Mouse (Mus musculus) intestine, postnatal 0 days (tissue): Measurements from ENCODE around the gene Traf3. TPM values are rescaled to one million over a fixed set of nuclear protein-coding genes. Genes with fewer than 3 reads are reported as not detected.

Source experiments
- ATAC-seq: fragments of 200-750 bp; cut with Nextera tagmentation; 2 replicates; pipeline ENCODE4 v1.8.0; 2017; ENCODE audit warnings: mild to moderate bottlenecking, moderate TSS enrichment, moderate library complexity
- H3K27ac ChIP-seq: fragments of 300-500 bp; sonication (generic); 2 replicates; pipeline ENCODE4 v1.5.1; 2014; ENCODE audit warnings: mild to moderate bottlenecking, low read depth, low read length, moderate library complexity
- H3K27me3 ChIP-seq: fragments of 300-500 bp; sonication (generic); replicated peaks from 2 replicates; pipeline ENCODE4 v1.6.1; 2014; ENCODE audit warnings: low read length, mixed read lengths; ENCODE audit not compliant: control insufficient read depth, insufficient read depth
- H3K36me3 ChIP-seq: fragments of 300-500 bp; sonication (generic); 2 replicates; pipeline ENCODE4 v1.6.1; 2014; ENCODE audit warnings: mild to moderate bottlenecking, moderate library complexity; ENCODE audit not compliant: control insufficient read depth, insufficient read depth
- H3K4me1 ChIP-seq: fragments of 300-500 bp; sonication (generic); replicated peaks from 2 replicates; pipeline ENCODE4 v1.6.1; 2014; ENCODE audit warnings: antibody characterized with exemption, low read length, mixed read lengths; ENCODE audit not compliant: control insufficient read depth, insufficient read depth
- H3K4me2 ChIP-seq: fragments of 300-500 bp; sonication (generic); replicated peaks from 2 replicates; pipeline ENCODE4 v1.6.1; 2014; ENCODE audit warnings: low read depth, mild to moderate bottlenecking, moderate library complexity
- H3K4me3 ChIP-seq: fragments of 300-500 bp; sonication (generic); 2 replicates; pipeline ENCODE4 v1.5.1; 2014; ENCODE audit warnings: low read depth, low read length
- H3K9ac ChIP-seq: fragments of 300-500 bp; sonication (generic); 2 replicates; pipeline ENCODE4 v1.6.1; 2014; ENCODE audit warnings: mild to moderate bottlenecking, low read depth, low read length
- H3K9me3 ChIP-seq: fragments of 300-500 bp; sonication (generic); 2 replicates; pipeline ENCODE4 v1.6.1; 2016; ENCODE audit warnings: mixed run types; ENCODE audit not compliant: control insufficient read depth
- CTCF ChIP-seq: sonication (generic); IDR thresholded peaks from 2 replicates; pipeline ENCODE4 v1.5.1; 2016; ENCODE audit warnings: low read depth, mild to moderate bottlenecking, control low read depth, antibody characterized with exemption, moderate library complexity
- WGBS: fragments of 180-500 bp; shearing (Covaris S2); extraction: QIAGEN DNeasy Blood & Tissue Kit; methylation state at CpG from one replicate; pipeline ENCODE4 v1.1.7; 2014; 5-methylcytosine and 5-hydroxymethylcytosine counted together
- polyA plus RNA-seq: library from polyadenylated mRNA; unstranded; fragments of >200 nt; fragmentation: Nextera tagmentation; extraction: Ambion mirVana; gene quantifications from 2 replicates; pipeline ENCODE4 v1.2.1, GENCODE M21; 2015

The Traf3 gene
- polyA plus RNA-seq, 1 experiment from 2014 or later, result 4.0 TPM

- WGBS, result 87% methylated on average over 7 of the region's 7 CpGs
- no peak overlapping the region for H3K4me2 ChIP-seq
- H3K27me3 ChIP-seq, result no peaks in the 10 kb centered on the region
- no peak for ATAC-seq
- H3K4me1 ChIP-seq, result no peaks in the 10 kb centered on the region
- H3K9me3 ChIP-seq, result no peaks in the 10 kb centered on the region
- TF ChIP-seq CTCF, result no peak
- no peak overlapping the region for H3K9ac ChIP-seq
- H3K4me3 ChIP-seq, result no peak overlapping the region
- no peaks in the 10 kb centered on the region for H3K36me3 ChIP-seq
- no peak overlapping the region for H3K27ac ChIP-seq
Measured at GRCm38 (mm10) chr12:111134169-111134568, 32.0 kb upstream of the Traf3 start.

GRCm38 (mm10) chr12:111134791-111135733, 31.1 kb upstream of the Traf3 start:
- Histone ChIP-seq H3K4me3 (no peak overlapping the region), H3K27me3 (no peaks in the 10 kb centered on the region), H3K27ac (no peak overlapping the region), H3K4me2 (no peak overlapping the region), H3K9me3 (no peaks in the 10 kb centered on the region), H3K36me3 (no peaks in the 10 kb centered on the region), H3K4me1 (no peaks in the 10 kb centered on the region), H3K9ac (no peak overlapping the region)
- WGBS, result 70% methylated on average over 19 of the region's 19 CpGs
- no peak for ATAC-seq
- TF ChIP-seq CTCF, result no peak

GRCm38 (mm10) chr12:111135953-111136352, 30.2 kb upstream of the Traf3 start:
- Histone ChIP-seq H3K9ac (no peak overlapping the region), H3K4me3 (no peak overlapping the region), H3K27ac (no peak overlapping the region), H3K36me3 (no peaks in the 10 kb centered on the region), H3K9me3 (no peaks in the 10 kb centered on the region), H3K4me2 (no peak overlapping the region), H3K4me1 (no peaks in the 10 kb centered on the region), H3K27me3 (no peaks in the 10 kb centered on the region)
- 60% methylated on average over 3 of the region's 3 CpGs for WGBS
- no peak for TF ChIP-seq CTCF
- ATAC-seq, result no peak

- 76% methylated on average over 2 of the region's 2 CpGs for WGBS
- ATAC-seq, result no peak
- H3K9ac ChIP-seq, result no peak overlapping the region
- TF ChIP-seq CTCF, result peak; percentile 41
- no peak overlapping the region for H3K4me3 ChIP-seq
- no peaks in the 10 kb centered on the region for H3K27me3 ChIP-seq
- no peaks in the 10 kb centered on the region for H3K4me1 ChIP-seq
- H3K36me3 ChIP-seq, result no peaks in the 10 kb centered on the region
- no peak overlapping the region for H3K4me2 ChIP-seq
- H3K9me3 ChIP-seq, result no peaks in the 10 kb centered on the region
- H3K27ac ChIP-seq, result no peak overlapping the region
Measured at GRCm38 (mm10) chr12:111137079-111137478, 29.1 kb upstream of the Traf3 start.

- no peak for ATAC-seq
- Histone ChIP-seq H3K4me1 (no peaks in the 10 kb centered on the region), H3K4me3 (no peak overlapping the region), H3K27ac (no peak overlapping the region), H3K27me3 (no peaks in the 10 kb centered on the region), H3K4me2 (no peak overlapping the region), H3K9ac (no peak overlapping the region), H3K9me3 (no peaks in the 10 kb centered on the region), H3K36me3 (no peaks in the 10 kb centered on the region)
- peak; percentile 49 for TF ChIP-seq CTCF
- WGBS, result 32% methylated on average over 12 of the region's 12 CpGs
Measured at GRCm38 (mm10) chr12:111143005-111143508, 23.1 kb upstream of the Traf3 start.

GRCm38 (mm10) chr12:111143509-111144063, 22.6 kb upstream of the Traf3 start:
- Histone ChIP-seq H3K9me3 (no peaks in the 10 kb centered on the region), H3K4me2 (no peak overlapping the region), H3K4me3 (no peak overlapping the region), H3K27me3 (no peaks in the 10 kb centered on the region), H3K27ac (no peak overlapping the region), H3K4me1 (no peaks in the 10 kb centered on the region), H3K9ac (no peak overlapping the region), H3K36me3 (no peaks in the 10 kb centered on the region)
- TF ChIP-seq CTCF, result no peak
- WGBS, result 67% methylated on average over 16 of the region's 16 CpGs
- no peak for ATAC-seq
